Mouse (Mus musculus) layer of hippocampus, adult 11-12 months (tissue): ENCODE data around the gene Zfp626.
"Not testable (repeated sequence)": the region's sequence is repeated elsewhere in the genome, so short reads cannot be mapped to it uniquely, and the experiment has no call there.

Experiments used
- DNase-seq: peaks from one replicate; pipeline ENCODE4 v3.0.0; 2022; ENCODE audit warnings: low spot score

Zfp626 gene

GRCm38 (mm10) chr7:27806896-27807295 is at the start of gene Zfp626:
Gene Zfp626 (plus strand): TSS chr7:27807196.
- DNase-seq: not testable (repeated sequence)

- no peak for DNase-seq
Observed at GRCm38 (mm10) chr7:27765176-27765886, 41.7 kb upstream of the Zfp626 start.

- DNase-seq: no peak
Observed at GRCm38 (mm10) chr7:27789306-27789705, 17.7 kb upstream of the Zfp626 start.

GRCm38 (mm10) chr7:27793865-27794264 is 13.1 kb upstream of the Zfp626 start:
- DNase-seq: not testable (repeated sequence)

- no peak for DNase-seq
Observed at GRCm38 (mm10) chr7:27794566-27794965, 12.4 kb upstream of the Zfp626 start.

GRCm38 (mm10) chr7:27797906-27798811 is 8.8 kb upstream of the Zfp626 start:
- DNase-seq: no peak

GRCm38 (mm10) chr7:27801137-27801536 is 5.9 kb upstream of the Zfp626 start:
- no peak for DNase-seq

GRCm38 (mm10) chr7:27802986-27803385 is 4.0 kb upstream of the Zfp626 start:
- no peak for DNase-seq

- peak; percentile 81 for DNase-seq
Observed at GRCm38 (mm10) chr7:27804297-27805030, 2.5 kb upstream of the Zfp626 start.

- DNase-seq: not testable (repeated sequence)
Observed at GRCm38 (mm10) chr7:27807305-27807704, 309 bp downstream of the Zfp626 start.

GRCm38 (mm10) chr7:27818526-27819110 is 11.6 kb downstream of the Zfp626 start:
- DNase-seq: no peak

GRCm38 (mm10) chr7:27822611-27823010 is 15.6 kb downstream of the Zfp626 start:
- DNase-seq: no peak

- no peak for DNase-seq
Observed at GRCm38 (mm10) chr7:27834131-27834530, 27.1 kb downstream of the Zfp626 start.

GRCm38 (mm10) chr7:27837896-27838295 is 30.9 kb downstream of the Zfp626 start:
- no peak for DNase-seq

GRCm38 (mm10) chr7:27838323-27839249 is 31.6 kb downstream of the Zfp626 start, which contains the start of gene Zfp59:
Gene Zfp59 (plus strand): TSS chr7:27838607.
- DNase-seq: peak; percentile 91

GRCm38 (mm10) chr7:27839596-27839995 is 32.6 kb downstream of the Zfp626 start:
- no peak for DNase-seq

- DNase-seq: no peak
Observed at GRCm38 (mm10) chr7:27840104-27840503, 33.1 kb downstream of the Zfp626 start.

GRCm38 (mm10) chr7:27857227-27857626 is 50.2 kb downstream of the Zfp626 start, which contains the start of gene Zfp607a:
Gene Zfp607a (plus strand): TSS chr7:27857527.
- no peak for DNase-seq

- no peak for DNase-seq
Observed at GRCm38 (mm10) chr7:27859301-27860251, 52.6 kb downstream of the Zfp626 start.
